Mouse (Mus musculus): Measurements from ENCODE around the gene Baat.

DNA sequence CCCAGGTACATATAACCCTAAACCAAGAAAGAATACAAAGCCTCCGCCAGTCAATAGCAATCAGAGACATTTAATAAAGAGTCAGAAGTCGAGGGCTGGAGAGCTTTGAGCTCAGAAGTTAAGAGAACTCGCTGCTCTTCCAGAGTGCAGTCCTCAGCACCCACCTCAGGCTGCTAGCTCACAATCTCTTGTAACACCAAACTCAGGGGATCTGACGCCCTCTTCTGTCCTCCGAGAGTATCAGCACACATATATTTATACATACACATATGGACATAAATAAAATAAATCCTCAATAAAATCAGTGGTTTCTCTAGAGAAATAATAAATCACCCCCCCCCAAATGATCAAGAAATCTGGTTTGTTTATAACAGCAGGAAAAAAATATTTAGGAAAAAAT is 13.1 kb upstream of the Baat start:
- TF ChIP-seq CTCF (IDR thresholded peaks at IDR 0.05; ENCODE audit: low read depth, low read length) (no peak), GATA1 (IDR thresholded peaks at IDR 0.05; ENCODE audit: borderline replicate concordance, low read length) (no peak), GATA2 (IDR thresholded peaks at IDR 0.05; ENCODE audit: borderline replicate concordance, low read depth, low read length) (no peak)
